Mouse (Mus musculus): Measurements from ENCODE around the gene Prr14.
"Not testable (repeated sequence)": the region's sequence is repeated elsewhere in the genome, so short reads cannot be mapped to it uniquely, and the experiment has no call there.

DNA sequence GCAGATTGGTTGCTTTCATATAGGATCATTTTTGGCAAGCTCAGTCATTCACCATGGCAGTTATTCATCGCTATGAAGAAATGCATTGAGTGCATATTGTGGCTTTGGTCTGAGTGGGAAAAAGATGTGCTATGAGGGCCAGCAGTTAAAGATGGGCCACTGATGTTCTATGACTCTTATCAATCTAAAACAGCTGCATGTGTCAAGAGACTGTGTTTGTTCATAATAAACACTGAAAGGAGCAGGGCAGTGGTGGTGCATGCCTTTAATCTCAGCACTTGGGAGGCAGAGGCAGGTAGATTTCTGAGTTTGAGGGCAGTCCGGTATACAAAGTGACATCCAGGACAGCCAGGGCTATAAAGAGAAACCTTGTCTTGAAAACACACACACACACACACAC, 6.3 kb downstream of the Prr14 start:
- TF ChIP-seq CTCF (IDR thresholded peaks at IDR 0.05; ENCODE audit: borderline replicate concordance, insufficient read depth, low read depth, low read length); POLR2A (IDR thresholded peaks at IDR 0.05; ENCODE audit: borderline replicate concordance, insufficient read depth, low read length): not testable (repeated sequence)

Data from cerebellum, adult 2 months (tissue).